Mouse (Mus musculus) urinary bladder, postnatal 25 days (tissue): ENCODE measurements at regions not wholly inside any gene's neighbourhood (a gene's known extent, or its start where the extent isn't known, plus 50 kb on each side); places are given as distances from the start of the nearest gene placed in this dataset.

Experiments
- DNase-seq: peaks from one replicate; pipeline ENCODE4 v3.0.0; 2022; ENCODE audit warnings: low spot score

- no peak for DNase-seq
Measured at GRCm38 (mm10) chr1:64295512-64295945, 173.4 kb upstream of the Klf7 start.

- no peak for DNase-seq
Measured at GRCm38 (mm10) chr1:64295051-64295450, 173.0 kb upstream of the Klf7 start.

GRCm38 (mm10) chr1:64288812-64289447 lies 166.8 kb upstream of the Klf7 start:
- peak; percentile 26 for DNase-seq

- DNase-seq, result no peak
Measured at GRCm38 (mm10) chr1:64287068-64287467, 165.0 kb upstream of the Klf7 start.

GRCm38 (mm10) chr1:64284656-64285055 lies 162.6 kb upstream of the Klf7 start:
- DNase-seq, result no peak

- DNase-seq, result no peak
Measured at GRCm38 (mm10) chr1:64275865-64276264, 153.8 kb upstream of the Klf7 start.

GRCm38 (mm10) chr1:64275086-64275802 lies 153.2 kb upstream of the Klf7 start:
- DNase-seq, result no peak

GRCm38 (mm10) chr1:64257237-64257636 lies 135.2 kb upstream of the Klf7 start:
- no peak for DNase-seq

GRCm38 (mm10) chr1:64255554-64256295 lies 133.6 kb upstream of the Klf7 start:
- DNase-seq, result no peak

- DNase-seq, result no peak
Measured at GRCm38 (mm10) chr1:64254673-64255072, 132.6 kb upstream of the Klf7 start.

GRCm38 (mm10) chr1:64253996-64254395 lies 131.9 kb upstream of the Klf7 start:
- DNase-seq, result no peak

- no peak for DNase-seq
Measured at GRCm38 (mm10) chr1:64242401-64242800, 120.3 kb upstream of the Klf7 start.

GRCm38 (mm10) chr1:64229654-64230053 lies 107.6 kb upstream of the Klf7 start:
- no peak for DNase-seq

GRCm38 (mm10) chr1:64226001-64226918 lies 104.2 kb upstream of the Klf7 start:
- DNase-seq, result peak; percentile 36

- no peak for DNase-seq
Measured at GRCm38 (mm10) chr1:64223779-64224687, 102.0 kb upstream of the Klf7 start.

GRCm38 (mm10) chr1:64222475-64222874 lies 100.4 kb upstream of the Klf7 start:
- no peak for DNase-seq

GRCm38 (mm10) chr1:64220486-64220885 lies 98.4 kb upstream of the Klf7 start:
- no peak for DNase-seq

GRCm38 (mm10) chr1:64220040-64220439 lies 98.0 kb upstream of the Klf7 start:
- DNase-seq, result no peak

GRCm38 (mm10) chr1:64215646-64216045 lies 93.6 kb upstream of the Klf7 start:
- no peak for DNase-seq

- no peak for DNase-seq
Measured at GRCm38 (mm10) chr1:64209131-64209530, 87.0 kb upstream of the Klf7 start.
